Mouse (Mus musculus): ENCODE data around the gene Barx2. TPM values are rescaled to one million over a fixed set of nuclear protein-coding genes. Genes with fewer than 3 reads are reported as not detected.

Gene Barx2
- polyA plus RNA-seq, 1 experiment from 2014 or later: not detected

DNA sequence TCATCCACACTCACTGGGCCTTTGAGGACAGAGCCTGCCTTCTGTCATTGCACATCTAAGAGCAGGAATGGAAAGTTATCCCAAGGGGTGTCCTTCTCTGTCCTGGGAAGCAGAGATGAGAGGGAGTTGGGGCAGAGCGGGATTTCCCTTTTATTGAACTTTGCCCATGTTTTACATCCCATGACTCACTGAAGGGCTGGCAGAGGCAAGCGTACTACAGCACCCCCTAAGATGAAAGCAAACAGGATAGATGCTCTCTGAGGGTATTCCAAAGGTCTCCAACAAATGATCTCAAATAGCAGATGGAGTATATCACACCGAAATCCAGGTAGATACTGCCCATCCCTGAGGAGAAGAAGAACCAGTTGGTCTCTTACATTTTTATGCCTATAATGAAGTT is 37.7 kb downstream of the Barx2 start:
- Histone ChIP-seq H3K27ac (ENCODE audit: low read depth) (no peak overlapping the region), H3K9ac (replicated peaks) (no peak overlapping the region), H3K27me3 (ENCODE audit: insufficient read depth, low read length) (no peaks in the 10 kb centered on the region), H3K4me2 (ENCODE audit: low read depth, low read length) (no peak overlapping the region), H3K4me3 (ENCODE audit: low read depth, low read length) (no peak overlapping the region), H3K9me3 (ENCODE audit: low read length) (no peaks in the 10 kb centered on the region), H3K36me3 (replicated peaks; ENCODE audit: insufficient read depth, low read length) (no peaks in the 10 kb centered on the region), H3K4me1 (ENCODE audit: insufficient read depth) (no peaks in the 10 kb centered on the region)
- ATAC-seq (no peak), DNase-seq (no peak)
- 65% methylated on average over 3 of the region's 3 CpGs for WGBS (ENCODE audit: insufficient replicate concordance)
- TF ChIP-seq CTCF (IDR thresholded peaks at IDR 0.05; ENCODE audit: low read depth): no peak

DNA sequence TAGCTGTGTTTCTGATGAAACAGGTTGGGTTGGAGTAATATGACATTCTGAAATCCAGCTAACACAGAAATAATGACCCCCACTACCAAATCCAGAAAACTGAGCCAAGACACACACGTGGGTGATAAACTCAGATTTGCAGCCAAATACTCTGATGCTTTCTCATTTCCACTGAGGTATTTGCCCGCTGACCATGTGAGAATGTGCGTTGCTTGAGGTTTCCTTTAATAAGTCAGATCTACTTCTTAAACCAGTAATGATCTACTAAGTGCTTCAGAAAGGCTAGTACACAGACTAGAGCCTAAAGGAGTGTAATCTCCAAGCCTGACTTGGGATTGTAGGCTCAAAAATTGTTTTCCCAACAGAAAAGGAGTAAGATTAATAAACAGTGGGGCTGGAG is 39.0 kb downstream of the Barx2 start:
- Histone ChIP-seq H3K27ac (ENCODE audit: low read depth) (no peak overlapping the region), H3K4me1 (ENCODE audit: insufficient read depth) (no peaks in the 10 kb centered on the region), H3K9me3 (ENCODE audit: low read length) (no peaks in the 10 kb centered on the region), H3K27me3 (ENCODE audit: insufficient read depth, low read length) (no peaks in the 10 kb centered on the region), H3K36me3 (replicated peaks; ENCODE audit: insufficient read depth, low read length) (no peaks in the 10 kb centered on the region), H3K9ac (replicated peaks) (no peak overlapping the region), H3K4me3 (ENCODE audit: low read depth, low read length) (no peak overlapping the region), H3K4me2 (ENCODE audit: low read depth, low read length) (no peak overlapping the region)
- 79% methylated on average over 3 of the region's 3 CpGs for WGBS (ENCODE audit: insufficient replicate concordance)
- TF ChIP-seq CTCF (IDR thresholded peaks at IDR 0.05; ENCODE audit: low read depth): no peak
- TF ChIP-seq EP300 (IDR thresholded peaks at IDR 0.05; ENCODE audit: low read depth): no peak
- DNase-seq: no peak
- ATAC-seq: no peak

DNA sequence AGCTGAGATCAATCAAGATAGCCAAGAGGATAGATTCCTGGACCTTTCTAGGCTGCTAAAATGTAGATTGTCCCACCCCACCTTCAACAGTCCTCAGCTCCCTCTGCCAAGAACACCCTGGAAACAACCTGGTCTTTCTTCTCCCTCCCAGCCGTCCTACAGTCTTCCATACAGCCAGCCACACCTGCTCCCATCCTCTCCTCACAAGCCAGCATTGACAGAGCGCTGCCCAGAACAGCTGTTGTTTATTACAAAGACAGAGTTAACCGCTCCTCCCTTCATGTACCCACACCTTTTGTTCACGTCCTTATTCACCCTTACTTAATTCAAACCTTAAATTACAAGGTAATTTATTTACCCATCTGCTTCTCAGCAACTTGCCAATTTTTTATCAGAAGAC is 41.9 kb downstream of the Barx2 start:
- H3K36me3 ChIP-seq (replicated peaks; ENCODE audit: insufficient read depth, low read length): no peaks in the 10 kb centered on the region
- WGBS (ENCODE audit: insufficient replicate concordance): 62% methylated on average over 4 of the region's 4 CpGs
- H3K27me3 ChIP-seq (ENCODE audit: insufficient read depth, low read length): no peaks in the 10 kb centered on the region
- H3K9ac ChIP-seq (replicated peaks): no peak overlapping the region
- no peaks in the 10 kb centered on the region for H3K9me3 ChIP-seq (ENCODE audit: low read length)
- no peak for TF ChIP-seq EP300 (IDR thresholded peaks at IDR 0.05; ENCODE audit: low read depth)
- no peak for TF ChIP-seq CTCF (IDR thresholded peaks at IDR 0.05; ENCODE audit: low read depth)
- no peak overlapping the region for H3K27ac ChIP-seq (ENCODE audit: low read depth)
- H3K4me3 ChIP-seq (ENCODE audit: low read depth, low read length): no peak overlapping the region
- DNase-seq: no peak
- ATAC-seq: no peak
- H3K4me1 ChIP-seq (ENCODE audit: insufficient read depth): no peaks in the 10 kb centered on the region
- no peak overlapping the region for H3K4me2 ChIP-seq (ENCODE audit: low read depth, low read length)

DNA sequence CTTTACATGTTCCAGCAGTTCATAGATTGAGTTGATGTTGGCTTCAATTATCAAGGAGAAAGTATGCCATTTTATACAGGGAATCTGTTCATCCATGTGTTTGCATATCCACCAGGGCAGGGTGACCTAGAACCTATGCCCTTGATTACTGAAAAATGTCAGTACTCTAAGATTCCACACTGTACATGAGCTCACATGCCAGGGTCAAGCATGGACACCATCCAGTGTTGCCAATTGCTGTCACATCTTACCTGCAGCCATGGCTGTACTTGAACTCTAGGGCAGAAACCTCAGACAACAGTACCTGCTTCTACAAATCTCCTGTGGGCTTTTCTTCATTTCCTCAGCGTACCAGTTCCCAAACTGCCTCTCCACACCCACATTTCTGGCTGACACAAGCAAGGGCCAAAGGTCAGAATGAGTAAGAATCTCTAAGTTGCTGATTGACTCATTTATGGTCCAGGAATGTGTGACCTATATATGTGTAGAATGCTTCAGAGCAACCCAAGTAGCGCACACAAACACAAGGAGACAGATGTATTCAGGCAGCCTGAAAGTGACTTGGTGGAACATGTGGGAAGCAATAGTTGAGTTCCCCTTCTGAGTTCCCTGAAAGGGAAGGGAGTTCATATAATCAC is 44.3 kb downstream of the Barx2 start:
- Histone ChIP-seq H3K4me2 (ENCODE audit: low read depth, low read length) (no peak overlapping the region), H3K4me3 (ENCODE audit: low read depth, low read length) (no peak overlapping the region), H3K9me3 (ENCODE audit: low read length) (no peaks in the 10 kb centered on the region), H3K36me3 (replicated peaks; ENCODE audit: insufficient read depth, low read length) (no peaks in the 10 kb centered on the region), H3K4me1 (ENCODE audit: insufficient read depth) (no peaks in the 10 kb centered on the region), H3K27ac (ENCODE audit: low read depth) (no peak overlapping the region), H3K27me3 (ENCODE audit: insufficient read depth, low read length) (no peaks in the 10 kb centered on the region), H3K9ac (replicated peaks) (no peak overlapping the region)
- DNase-seq (no peak), ATAC-seq (no peak)
- WGBS (ENCODE audit: insufficient replicate concordance): 73% methylated on average over 2 of the region's 2 CpGs
- TF ChIP-seq CTCF (IDR thresholded peaks at IDR 0.05; ENCODE audit: low read depth): no peak
- no peak for TF ChIP-seq EP300 (IDR thresholded peaks at IDR 0.05; ENCODE audit: low read depth)

DNA sequence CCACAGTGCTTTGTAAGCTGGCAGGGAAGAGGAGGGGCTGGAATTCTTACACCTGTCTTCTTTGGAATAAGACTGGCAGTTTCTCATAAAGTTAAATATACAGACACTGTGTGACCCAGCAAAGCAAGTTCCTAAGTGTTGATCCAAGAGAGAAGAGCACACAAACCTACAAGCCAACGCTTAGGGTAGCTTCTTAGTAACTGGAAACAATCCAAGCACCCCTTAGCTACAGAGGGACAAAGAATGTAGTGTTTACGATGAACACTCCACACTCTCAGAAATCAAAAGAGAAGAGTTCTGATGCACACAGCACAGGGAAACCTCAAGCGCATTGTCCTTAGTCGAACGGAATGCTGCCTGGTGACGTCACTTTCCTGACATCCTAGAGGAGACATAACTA is 49.4 kb downstream of the Barx2 start:
- no peak overlapping the region for H3K4me3 ChIP-seq (ENCODE audit: low read depth, low read length)
- no peaks in the 10 kb centered on the region for H3K9me3 ChIP-seq (ENCODE audit: low read length)
- peaks cover under 1% of the 10 kb centered on the region; the same call in 1 of the 2 replicates for H3K27me3 ChIP-seq (ENCODE audit: insufficient read depth, low read length)
- no peaks in the 10 kb centered on the region for H3K4me1 ChIP-seq (ENCODE audit: insufficient read depth)
- DNase-seq: no peak
- ATAC-seq: no peak
- H3K36me3 ChIP-seq (replicated peaks; ENCODE audit: insufficient read depth, low read length): no peaks in the 10 kb centered on the region
- H3K27ac ChIP-seq (ENCODE audit: low read depth): no peak overlapping the region
- TF ChIP-seq CTCF (IDR thresholded peaks at IDR 0.05; ENCODE audit: low read depth) (no peak), EP300 (IDR thresholded peaks at IDR 0.05; ENCODE audit: low read depth) (no peak)
- WGBS (ENCODE audit: insufficient replicate concordance): 74% methylated on average over 6 of the region's 6 CpGs
- no peak overlapping the region for H3K4me2 ChIP-seq (ENCODE audit: low read depth, low read length)
- no peak overlapping the region for H3K9ac ChIP-seq (replicated peaks)

DNA sequence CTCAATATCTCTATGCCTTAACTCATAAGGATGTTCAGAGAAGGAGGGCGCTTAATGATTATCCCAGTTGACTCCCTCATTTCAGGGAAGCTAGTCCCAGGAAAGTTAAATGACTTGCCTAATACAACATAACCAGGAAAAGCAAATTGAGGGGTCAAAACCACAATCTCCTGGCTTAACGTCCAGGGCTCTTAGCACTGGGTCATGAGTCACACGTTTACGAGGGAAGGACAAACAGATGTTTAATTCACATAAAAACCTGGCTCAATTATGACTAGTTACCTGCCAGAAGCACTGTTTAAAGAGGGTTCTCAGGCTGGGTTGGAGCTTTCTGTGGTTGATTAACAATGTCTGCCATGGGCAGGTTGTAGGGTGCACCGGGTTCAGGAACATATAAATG is 53.8 kb downstream of the Barx2 start:
- TF ChIP-seq EP300 (IDR thresholded peaks at IDR 0.05; ENCODE audit: low read depth) (no peak), CTCF (IDR thresholded peaks at IDR 0.05; ENCODE audit: low read depth) (no peak)
- peaks cover 3% of the 10 kb centered on the region; the same call in 1 of the 2 replicates for H3K27me3 ChIP-seq (ENCODE audit: insufficient read depth, low read length)
- DNase-seq (no peak), ATAC-seq (no peak)
- no peaks in the 10 kb centered on the region for H3K4me1 ChIP-seq (ENCODE audit: insufficient read depth)
- H3K27ac ChIP-seq (ENCODE audit: low read depth): no peak overlapping the region
- no peaks in the 10 kb centered on the region for H3K36me3 ChIP-seq (replicated peaks; ENCODE audit: insufficient read depth, low read length)
- H3K9me3 ChIP-seq (ENCODE audit: low read length): no peaks in the 10 kb centered on the region
- H3K9ac ChIP-seq (replicated peaks): no peak overlapping the region
- H3K4me2 ChIP-seq (ENCODE audit: low read depth, low read length): no peak overlapping the region
- WGBS (ENCODE audit: insufficient replicate concordance): 61% methylated on average over 5 of the region's 5 CpGs
- H3K4me3 ChIP-seq (ENCODE audit: low read depth, low read length): no peak overlapping the region

All from liver, postnatal 0 days (tissue).